Mouse (Mus musculus) CD4-positive naive resting alpha-beta T cell, adult 76 days (primary cell): ENCODE data around the gene Gpr85. TPM values are rescaled to one million over a fixed set of nuclear protein-coding genes. Genes with fewer than 3 reads are reported as not detected.

Source experiments
- total RNA-seq: library from RNA; stranded (reverse); gene quantifications from one replicate; pipeline ENCODE4 v1.2.4, GENCODE M21; 2023

Gpr85 gene
- 0.79 TPM for total RNA-seq

GRCm38 (mm10) chr6:13839345-13840054, at the start of gene Gpr85:
Gene Gpr85, minus strand, starts transcription at chr6:13839942.

GRCm38 (mm10) chr6:13870919-13871624, 31.3 kb upstream of the Gpr85 start, which contains the start of gene 2610001J05Rik:
Gene 2610001J05Rik, minus strand, starts transcription at chr6:13871518.

Other genes starting within 250 kb of the Gpr85 start
- 54.9 TPM for gene Tmem168, start 231.8 kb downstream of the Gpr85 start, total RNA-seq
- gene Bmt2, start 162.0 kb downstream of the Gpr85 start, total RNA-seq, result 31.8 TPM
- gene 2610001J05Rik, start 31.6 kb upstream of the Gpr85 start, total RNA-seq, result 29.3 TPM